Mouse (Mus musculus): ENCODE measurements at regions not wholly inside any gene's neighbourhood (a gene's known extent, or its start where the extent isn't known, plus 50 kb on each side); places are given as distances from the start of the nearest gene placed in this dataset.

DNA sequence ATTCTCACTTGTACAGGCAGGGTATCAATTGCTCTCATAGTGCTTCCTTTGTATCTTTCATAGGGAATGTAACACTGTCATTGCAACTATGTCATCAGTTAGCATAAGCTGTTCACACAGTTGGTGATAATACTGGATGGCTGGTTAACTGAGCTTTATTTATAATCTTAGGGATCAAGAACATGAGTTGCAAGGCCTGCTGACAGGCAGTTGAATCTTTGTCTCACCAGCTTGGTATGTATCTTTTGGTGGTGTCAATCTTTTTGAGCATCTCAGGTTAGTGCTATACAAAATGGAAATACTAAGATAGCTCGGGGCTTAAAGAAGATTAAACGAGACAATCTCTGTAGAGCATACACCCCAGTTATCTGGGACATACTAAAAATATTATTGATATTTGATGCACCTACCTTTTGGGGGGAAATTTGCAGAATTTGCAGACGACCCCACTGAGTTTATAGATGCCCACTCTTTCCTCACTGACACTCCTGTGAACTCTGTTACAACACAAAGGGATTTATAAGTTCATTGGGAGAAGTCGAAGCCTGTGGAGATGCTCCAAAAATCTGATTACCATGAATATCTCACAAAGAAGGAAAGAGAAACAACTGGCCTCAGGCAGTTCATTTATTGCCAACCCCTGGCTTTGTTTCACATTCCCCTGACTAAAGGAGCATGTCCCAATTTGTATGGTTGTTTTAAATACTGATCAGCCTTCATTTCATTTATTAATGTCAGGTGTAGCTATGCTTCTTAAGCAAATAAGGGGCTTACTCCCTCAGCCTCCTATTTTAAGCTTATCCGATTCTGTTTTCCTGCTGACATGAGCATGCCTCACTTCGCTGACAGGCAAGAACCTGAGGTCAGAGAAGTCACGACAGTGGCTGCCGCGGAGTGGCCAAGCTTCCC lies 193.5 kb downstream of the Fndc1 start:
- DNase-seq: no peak

DNA sequence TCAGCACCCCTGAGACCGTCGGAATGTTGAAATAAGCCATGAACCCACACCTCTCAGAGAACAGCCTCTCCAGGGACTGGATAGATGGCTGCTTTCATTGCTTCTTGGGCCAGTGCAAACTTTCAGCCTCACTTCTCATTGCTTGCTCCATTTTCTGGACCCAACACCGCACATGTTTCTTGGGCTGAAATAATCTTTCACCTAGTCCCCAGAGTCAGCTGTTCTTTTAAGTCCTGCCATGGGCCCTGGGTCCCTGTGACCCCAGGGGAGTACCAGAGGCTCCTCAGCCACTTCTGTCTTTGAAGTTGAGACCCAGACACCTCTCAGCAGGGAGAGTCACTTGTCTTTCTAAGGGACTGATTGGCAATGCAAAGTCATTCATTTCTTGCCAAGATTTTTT lies 201.4 kb downstream of the Fndc1 start:
- peak in 1 of 2 experiments; percentile 18 for DNase-seq

DNA sequence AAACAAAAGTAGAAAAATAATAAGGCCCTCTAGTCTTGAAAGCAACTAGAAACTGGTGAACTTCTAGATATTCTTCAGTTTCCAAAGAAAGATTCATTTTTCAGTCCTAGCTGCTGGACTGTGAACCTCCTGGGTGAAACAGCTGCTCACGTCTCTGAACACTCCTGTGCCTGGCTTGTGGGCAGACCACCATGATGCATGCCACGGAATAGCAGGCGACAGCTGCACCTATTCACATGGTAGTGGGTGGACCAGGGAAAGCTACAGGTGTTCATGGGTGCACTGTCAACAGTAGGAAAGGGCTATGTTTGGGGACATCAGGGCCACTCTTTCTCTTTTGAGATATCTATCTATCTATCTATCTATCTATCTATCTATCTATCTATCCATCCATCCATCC lies 203.7 kb downstream of the Fndc1 start:
- DNase-seq: no peak

DNA sequence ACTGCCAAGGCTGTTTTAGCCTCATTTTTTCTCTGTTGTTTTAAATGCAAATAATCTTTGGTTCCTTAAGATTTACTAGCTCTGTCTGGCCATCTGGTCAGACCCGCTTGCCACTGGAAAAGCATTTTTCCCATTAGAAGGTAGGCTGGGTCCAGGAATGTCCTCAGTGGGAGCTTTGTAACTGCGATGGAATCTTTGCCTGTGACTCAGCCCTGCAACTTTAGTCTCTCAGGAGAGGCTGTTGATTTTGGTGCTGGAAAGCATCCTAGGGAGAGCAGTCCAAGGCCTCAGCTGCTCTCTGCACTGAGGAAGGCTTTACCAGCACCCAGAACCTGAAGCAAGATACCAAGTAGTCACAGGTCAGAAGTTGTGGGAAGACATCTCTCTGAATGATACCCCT lies 205.8 kb downstream of the Fndc1 start:
- DNase-seq: no peak

DNA sequence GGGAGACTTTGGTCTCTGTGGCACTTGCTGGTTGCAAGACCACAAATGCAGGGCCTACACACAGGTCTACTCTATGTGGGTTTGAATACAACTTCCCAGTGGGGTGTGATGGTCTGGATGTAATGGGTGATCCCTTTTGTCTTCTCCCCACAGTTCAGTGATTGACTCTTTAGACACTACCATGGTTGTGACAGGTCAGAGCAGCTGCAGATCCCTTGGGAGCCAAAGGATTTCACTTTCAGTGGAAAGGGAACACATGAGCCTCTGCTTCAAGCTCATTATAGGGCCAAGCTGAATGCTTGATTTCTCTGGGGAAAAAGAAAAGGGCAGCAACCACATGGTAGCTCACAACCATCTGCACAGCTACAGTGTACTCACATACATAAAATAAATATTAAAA lies 206.9 kb downstream of the Fndc1 start:
- DNase-seq: no peak

DNA sequence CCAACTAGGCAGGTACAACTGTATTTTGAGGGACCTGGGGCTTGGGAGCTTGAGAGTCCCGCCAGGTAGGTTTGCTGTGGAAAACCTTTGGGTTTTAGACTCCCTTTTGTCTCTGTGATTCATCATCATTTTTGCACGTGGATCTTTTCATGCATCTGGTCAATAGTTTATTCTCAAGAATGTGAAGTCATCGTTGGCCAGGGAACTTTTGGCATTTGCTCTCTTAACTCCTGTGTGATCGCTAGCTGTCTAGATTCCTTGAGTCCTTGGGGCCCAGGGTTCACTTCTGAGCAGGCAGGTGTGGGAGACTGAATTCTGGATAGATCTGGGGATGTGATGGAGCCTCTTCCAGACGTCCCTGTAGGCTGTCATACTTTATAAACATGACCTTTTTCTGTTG lies 207.5 kb downstream of the Fndc1 start:
- DNase-seq: no peak

DNA sequence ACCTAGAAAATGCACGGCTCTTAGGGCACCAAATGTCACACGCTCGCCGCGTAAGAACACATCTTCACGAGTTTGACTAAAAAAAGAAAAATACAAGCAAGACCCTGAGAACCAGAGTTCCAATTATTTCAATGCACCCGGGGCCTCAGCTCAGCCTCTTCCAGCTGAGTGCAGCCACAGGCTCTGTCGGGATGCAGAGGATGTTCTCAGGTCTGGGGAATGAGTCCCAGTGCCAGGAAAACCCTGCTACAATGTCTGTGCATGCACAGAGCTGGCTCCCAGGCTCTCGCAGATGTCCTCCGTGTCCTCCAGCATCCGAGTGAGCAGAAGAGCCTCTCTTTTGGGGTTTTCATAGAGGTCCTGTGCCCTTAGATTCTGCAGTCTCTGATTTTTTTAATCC lies 219.1 kb downstream of the Fndc1 start:
- DNase-seq: no peak

DNA sequence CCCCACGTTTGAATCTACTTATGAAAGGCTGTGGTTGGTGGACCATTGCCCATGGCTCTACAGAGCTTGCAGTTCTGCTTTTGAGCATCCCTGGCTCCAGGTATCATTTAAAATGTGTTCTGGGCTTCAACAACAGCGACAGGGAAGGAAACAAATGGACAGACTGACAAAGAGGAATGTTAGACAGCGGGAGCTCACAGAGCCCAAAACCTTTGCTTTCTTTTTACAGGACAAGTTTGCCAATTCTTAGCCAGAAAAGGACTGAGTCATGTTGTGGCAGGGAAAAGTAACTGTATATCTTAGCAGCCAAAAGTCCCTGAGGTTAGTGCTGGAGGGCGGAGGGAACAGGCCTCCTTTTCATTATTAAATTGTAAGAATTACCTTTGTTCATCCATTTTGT lies 219.7 kb downstream of the Fndc1 start:
- DNase-seq: no peak

DNA sequence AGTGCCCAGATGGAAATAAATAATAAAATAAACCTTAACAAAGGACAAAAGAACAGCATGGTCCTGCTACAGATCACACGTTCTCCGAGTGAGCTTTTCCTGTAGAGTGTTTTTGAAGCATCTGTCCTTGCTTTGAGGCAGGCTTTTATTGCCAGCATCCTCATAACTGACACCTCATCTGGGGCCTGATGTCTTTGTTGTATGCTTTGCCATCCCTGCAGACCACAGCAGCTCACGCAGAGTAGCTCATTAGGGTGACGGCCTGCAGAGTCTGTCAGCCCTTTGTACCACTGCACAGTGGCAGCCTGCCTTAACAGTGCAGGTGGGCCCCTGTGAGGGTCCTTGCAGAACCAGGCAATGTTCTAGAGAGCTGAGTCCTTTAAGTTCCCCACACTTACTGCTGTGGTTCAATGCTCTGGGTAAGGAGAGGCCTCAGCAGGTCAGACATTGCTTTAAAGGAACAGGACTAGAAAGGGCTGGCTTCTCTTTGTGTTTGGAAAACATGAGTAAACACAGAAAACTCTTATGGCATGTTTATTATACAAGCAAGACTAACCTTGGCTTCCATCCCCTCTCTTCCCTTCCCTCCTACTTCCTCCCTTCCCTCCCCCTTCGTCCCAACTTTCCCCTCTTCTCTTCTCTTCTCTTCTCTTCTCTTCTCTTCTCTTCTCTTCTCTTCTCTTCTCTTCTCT lies 219.7 kb upstream of the Unc93a2 start:
- no peak for DNase-seq

DNA sequence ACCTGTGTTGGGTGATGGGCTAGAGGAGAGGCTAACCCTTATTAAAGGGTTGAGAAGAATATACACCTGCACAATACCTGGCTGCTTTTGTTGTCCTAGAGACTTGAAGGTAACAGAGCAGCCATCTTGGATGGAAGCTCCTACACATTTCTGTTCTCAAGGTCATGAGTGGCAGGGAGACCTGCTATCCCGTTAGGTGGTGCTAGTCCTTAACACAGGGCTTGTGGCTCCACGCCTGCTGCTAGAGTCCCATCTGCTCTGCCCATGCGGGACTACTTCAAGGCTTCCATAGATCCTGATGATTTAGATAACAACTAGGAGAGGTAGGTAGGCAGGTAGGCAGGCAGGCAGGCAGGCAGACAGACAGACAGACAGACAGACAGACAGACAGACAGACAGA lies 218.8 kb upstream of the Unc93a2 start:
- no peak for DNase-seq

DNA sequence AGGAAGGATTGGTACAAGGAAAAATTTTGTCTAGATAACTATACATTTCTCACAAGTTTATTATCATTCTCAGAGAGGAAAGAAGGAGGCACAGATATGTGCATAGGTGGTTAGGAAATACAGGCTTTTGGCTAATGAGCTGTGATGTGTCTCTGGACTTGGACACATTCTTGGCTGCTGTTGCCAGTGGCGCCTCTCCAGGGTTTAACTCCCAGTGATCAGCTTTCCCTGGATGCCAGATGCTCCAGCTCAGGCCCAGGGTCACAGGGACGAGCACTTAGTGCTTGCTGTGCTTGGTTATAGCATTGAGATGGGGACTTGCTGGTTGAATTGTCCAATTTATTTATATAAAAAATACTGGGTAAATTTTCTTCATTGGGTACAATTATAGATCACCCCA lies 215.3 kb upstream of the Unc93a2 start:
- peak; percentile 46 to 52 for DNase-seq

DNA sequence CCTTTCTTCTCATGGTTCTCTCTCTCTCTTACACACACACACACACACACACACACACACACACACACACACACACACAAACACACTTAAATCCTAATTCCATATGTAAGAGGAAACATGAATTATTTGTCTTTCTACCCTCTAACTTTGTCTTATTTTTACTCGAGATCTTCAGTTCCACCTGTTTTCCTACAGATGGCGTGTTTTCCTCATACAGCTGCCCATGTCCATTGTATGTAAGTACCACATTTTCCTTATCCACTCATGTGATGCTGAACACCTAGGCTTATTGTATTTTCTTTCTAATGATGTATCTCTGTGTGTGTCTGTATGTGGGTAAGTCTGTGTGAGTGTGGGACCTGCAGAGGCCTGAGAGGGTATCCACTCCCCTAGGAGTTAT lies 212.2 kb upstream of the Unc93a2 start:
- DNase-seq: no peak

DNA sequence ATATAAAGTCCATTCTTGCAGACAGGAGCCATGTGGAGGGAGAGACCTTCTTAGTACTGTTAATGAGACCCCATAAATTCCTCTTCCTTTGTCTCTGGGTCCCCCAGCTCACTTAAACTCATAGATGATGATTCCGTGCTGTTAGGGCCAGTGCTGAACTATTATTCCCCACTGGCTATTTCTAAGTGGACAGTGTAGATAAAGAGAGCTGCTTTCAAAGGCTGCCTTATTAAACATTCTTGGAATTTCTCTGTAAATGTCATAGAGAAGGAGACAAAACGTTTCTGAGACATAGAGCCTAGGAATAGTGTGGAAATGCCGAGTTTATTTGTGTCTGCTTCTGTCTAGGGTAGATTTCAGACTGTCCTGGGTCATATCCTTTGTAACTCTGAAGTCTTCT lies 209.5 kb upstream of the Unc93a2 start:
- no peak for DNase-seq

DNA sequence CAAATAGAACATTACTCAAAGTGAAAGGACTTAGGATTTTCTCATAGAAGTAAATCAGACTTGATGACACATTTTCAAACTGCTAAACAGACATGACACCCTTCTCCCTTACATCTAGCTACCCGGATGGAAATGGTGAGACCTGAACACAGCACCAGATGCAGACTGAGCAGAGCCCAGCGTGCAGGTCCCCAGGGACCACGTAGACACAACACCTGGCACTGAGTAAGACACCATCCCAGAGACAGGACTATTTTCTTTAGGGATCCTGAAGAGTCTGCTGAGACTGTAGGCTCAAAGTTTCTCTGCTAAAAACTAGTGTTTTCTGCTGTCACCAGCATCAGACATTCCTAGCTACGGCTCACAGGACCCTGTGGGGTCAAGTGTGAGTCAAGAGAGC lies 207.2 kb upstream of the Unc93a2 start:
- no peak for DNase-seq

DNA sequence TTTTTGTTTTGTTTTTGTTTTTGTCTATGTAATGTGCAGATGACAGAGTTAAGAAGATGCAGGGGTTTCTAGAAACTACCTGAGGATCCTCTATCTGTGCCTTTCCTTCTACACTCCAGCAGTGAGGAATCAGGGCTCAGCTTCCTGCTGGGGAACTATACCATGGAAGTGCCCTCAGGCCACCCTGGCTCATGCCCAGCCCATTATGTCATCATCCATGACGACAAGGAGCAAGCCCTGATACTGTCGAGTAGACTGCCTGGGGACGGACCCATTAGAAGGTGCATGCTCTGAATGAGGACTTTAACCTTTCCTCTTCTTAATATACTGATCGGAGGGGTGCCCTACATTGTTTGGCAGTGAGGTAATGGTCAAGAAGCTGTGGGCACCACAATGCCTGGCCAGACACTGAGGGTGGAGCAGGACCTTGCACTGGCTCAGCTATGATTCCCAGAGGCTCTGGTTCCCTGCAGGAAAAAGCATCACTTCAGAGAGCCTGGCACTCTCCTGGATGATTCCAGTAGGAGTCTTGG lies 197.7 kb upstream of the Unc93a2 start:
- peak in 1 of 2 experiments; percentile 9 for DNase-seq

DNA sequence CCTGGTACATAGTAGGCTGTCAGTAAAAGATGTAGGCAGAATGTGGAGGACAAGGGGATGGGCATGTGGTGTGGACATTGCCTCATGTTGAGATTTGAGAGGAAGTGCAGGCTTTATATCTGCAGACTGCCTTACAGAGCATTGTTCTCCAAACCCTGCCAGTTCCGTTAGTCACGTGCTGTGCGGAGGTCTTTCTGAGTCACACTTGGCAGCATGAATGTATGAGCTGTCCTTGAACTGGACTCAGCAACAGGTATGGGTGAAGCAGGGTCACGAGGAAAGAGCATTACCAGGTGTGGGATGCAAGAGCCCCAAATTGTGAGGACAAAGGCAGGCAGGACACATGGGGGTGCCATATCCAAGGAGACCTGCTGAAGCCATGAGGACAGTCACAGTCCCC lies 193.8 kb upstream of the Unc93a2 start:
- peak; percentile 12 to 21 for DNase-seq

DNA sequence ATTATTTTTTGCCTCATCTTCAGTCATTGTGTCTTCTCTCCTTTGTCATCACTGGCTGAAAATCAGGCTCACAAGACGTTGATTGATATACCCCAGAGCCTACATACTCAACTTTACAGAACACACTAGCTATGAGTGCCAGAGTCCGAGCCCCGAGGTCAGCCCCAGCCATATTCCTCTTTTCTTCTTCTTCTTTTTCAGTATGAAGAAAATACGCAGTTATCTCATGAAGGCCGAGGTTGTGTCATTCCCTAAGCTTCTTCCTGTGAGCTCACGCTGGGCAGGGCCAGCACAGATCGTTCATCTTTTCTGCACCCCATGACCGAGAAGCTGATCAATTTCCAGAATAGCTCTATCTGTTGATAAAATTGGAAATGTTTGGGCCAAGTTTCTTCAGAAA lies 192.7 kb upstream of the Unc93a2 start:
- peak in 1 of 2 experiments; percentile 38 for DNase-seq

DNA sequence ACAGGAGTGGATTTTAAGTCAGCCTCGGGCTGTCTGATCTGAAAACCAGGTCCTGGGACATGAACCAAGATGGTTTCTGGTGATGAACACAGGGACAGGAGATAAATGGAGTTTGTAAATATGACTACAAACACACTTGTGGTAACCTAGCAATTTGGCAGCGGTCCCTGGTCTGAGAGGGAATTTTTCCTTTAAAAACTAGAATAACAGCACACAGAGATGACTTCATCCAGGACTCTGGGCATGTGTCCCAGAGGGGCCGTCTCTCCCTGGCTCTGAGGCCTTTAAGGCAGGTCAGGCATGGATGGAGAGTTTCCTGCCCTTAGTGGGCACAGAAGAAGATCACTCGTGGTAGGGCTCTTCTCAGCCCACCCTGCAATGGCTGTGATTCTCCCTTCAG lies 192.0 kb upstream of the Unc93a2 start:
- peak; percentile 85 to 87 for DNase-seq

DNA sequence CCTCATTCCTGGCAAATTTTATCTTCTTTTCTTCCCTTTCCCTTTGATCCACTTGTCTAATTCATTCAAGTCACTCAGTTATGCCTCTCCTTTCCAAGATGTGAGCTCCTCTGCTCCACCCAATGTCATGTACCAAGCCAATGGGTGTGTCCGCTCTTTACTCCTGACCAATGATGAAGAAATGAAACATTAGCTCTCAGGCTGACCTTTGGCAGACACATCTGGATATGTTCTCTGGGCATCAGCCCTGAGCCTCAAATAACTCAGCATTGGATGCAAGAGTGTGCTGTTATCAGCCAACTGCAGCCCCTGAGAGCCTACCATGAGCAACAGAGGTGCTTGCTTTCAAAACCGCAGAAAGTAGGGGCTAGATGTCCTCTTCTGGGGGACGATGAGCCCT lies 186.2 kb upstream of the Unc93a2 start:
- DNase-seq: no peak

DNA sequence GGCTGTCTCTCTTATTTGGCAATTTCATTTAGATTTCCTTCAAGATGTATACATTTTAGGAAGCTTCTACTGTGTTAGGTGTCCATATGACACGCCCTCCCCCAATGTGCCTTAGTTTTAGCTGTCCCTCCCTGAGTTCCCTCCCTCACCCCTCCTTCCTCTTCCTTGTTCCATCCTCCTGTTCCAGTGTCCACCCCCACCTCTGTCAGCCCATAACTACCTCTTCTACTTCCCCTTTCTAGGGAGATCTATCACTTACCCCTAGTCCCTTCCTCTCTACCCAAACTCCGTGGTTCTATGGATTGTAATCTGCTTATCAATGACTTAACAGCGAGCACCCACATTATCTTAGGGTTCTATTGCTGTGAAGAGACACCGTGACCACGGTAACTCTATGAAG lies 183.2 kb upstream of the Unc93a2 start:
- DNase-seq: no peak

DNA sequence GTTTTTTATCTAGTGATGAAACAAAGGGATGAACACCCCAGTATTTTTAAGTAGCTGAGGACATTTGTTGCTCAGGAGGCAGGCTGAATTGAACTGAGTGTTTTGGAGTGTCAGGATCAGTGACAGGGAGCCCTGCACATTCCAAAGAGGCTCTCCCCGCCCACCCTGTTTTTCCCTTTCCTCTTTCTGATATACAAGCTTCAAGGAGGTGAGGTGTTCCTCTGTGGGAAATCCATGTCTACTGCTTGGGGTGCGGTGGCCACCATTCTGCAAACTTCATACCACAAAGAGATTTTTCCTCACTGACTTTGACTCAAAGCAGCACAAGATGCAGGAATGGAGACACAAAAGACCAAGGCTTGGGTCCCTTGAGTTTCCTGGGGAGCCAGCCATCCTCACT lies 180.5 kb upstream of the Unc93a2 start:
- DNase-seq: no peak

DNA sequence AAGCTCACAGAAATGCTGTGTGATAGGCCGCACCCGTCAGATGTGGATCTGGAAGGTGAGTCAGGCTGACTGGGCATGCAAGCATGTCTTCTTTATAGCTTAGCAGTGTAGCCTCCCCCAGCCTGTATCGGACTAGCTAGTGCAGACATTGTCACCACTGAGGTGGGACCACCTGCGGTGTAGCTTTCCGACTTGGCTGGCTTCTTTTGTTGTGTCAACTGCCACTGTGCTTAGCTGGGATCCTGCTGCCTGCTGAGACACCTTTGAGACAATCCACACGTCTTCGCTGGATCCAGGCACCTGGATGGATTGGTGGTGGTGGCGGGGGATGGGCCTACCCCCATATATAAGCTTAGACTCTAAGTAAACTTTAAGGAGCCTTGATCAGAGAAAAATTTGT lies 177.7 kb upstream of the Unc93a2 start:
- no peak for DNase-seq

DNA sequence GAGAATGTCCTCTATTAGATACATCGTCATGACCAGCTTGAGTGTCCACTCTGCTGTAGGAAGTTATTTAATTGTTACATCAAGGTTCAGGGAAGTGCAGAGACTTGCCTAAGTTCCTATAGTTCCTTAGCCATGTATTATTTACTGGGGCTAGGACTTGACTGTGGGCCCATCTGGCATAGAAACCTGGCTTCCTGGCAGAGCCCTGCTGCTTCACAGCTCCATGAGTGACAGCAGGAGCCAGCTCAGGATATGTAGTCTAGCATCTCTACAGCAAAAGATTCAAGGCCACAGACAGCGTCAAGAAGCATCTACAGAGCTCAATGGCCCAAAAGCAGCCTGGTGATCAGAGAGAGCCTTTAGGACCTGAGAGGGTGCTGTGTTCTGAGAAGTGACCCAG lies 163.2 kb upstream of the Unc93a2 start:
- DNase-seq: no peak
